Mouse (Mus musculus) MEL (cell line): ENCODE measurements around the gene Gm21973. TPM values are rescaled to one million over a fixed set of nuclear protein-coding genes. Genes with fewer than 3 reads are reported as not detected.

Experiments used
- DNase-seq: peaks from one replicate; pipeline ENCODE4 v3.0.0; 2011; ENCODE audit warnings: low read depth, low spot score
- H3K27ac ChIP-seq: 2 replicates; pipeline ENCODE4 v1.5.1; 2012; ENCODE audit warnings: low read depth, mild to moderate bottlenecking, control low read depth, low read length, moderate library complexity; ENCODE audit not compliant: control insufficient read depth
- H3K27me3 ChIP-seq, 2 experiments: fragments of 150-350 bp in 1 of 2; sonication (generic) in 1 of 2; 2 replicates each; pipeline ENCODE4 v1.6.1; 2012; ENCODE audit warnings: low read length in 2 of 2, mild to moderate bottlenecking in 2 of 2, improper control_type of control experiment in 1 of 2, moderate library complexity in 1 of 2; ENCODE audit not compliant: insufficient read depth in 2 of 2, control insufficient read depth in 1 of 2
- H3K36me3 ChIP-seq, 2 experiments: 2 replicates each; pipeline ENCODE4 v1.6.1; 2012 to 2014; ENCODE audit warnings: low read length in 2 of 2, improper control_type of control experiment in 1 of 2, inconsistent platforms in 1 of 2, mild to moderate bottlenecking in 1 of 2; ENCODE audit not compliant: insufficient read depth in 2 of 2, control insufficient read depth in 1 of 2
- H3K4me1 ChIP-seq, 2 experiments: fragments of 150-350 bp in 1 of 2; sonication (generic) in 1 of 2; 2 replicates each; pipeline ENCODE4 v1.6.1; 2012; ENCODE audit warnings: low read length in 2 of 2, improper control_type of control experiment in 1 of 2, mild to moderate bottlenecking in 1 of 2; ENCODE audit not compliant: insufficient read depth in 2 of 2, control insufficient read depth in 1 of 2
- H3K4me3 ChIP-seq, 2 experiments: fragments of 150-350 bp in 1 of 2; sonication (generic) in 1 of 2; 2 replicates each; pipeline ENCODE4 v1.5.1; 2012; ENCODE audit warnings: low read depth in 2 of 2, low read length in 2 of 2, mild to moderate bottlenecking in 2 of 2, moderate library complexity in 2 of 2, control low read depth in 1 of 2, improper control_type of control experiment in 1 of 2; ENCODE audit not compliant: control insufficient read depth in 1 of 2, insufficient read depth in 1 of 2
- H3K79me2 ChIP-seq: 2 replicates; pipeline ENCODE4 v1.6.1; 2012; ENCODE audit warnings: mild to moderate bottlenecking, low read length, moderate library complexity; ENCODE audit not compliant: control insufficient read depth, poor library complexity, insufficient read depth
- H3K9ac ChIP-seq: 2 replicates; pipeline ENCODE4 v1.6.1; 2012; ENCODE audit warnings: low read depth, mild to moderate bottlenecking, control low read depth, low read length, moderate library complexity; ENCODE audit not compliant: control insufficient read depth, poor library complexity, severe bottlenecking
- H3K9me3 ChIP-seq: fragments of 150-350 bp; sonication (generic); replicated peaks from 2 replicates; pipeline ENCODE4 v1.6.1; 2012; ENCODE audit warnings: mild to moderate bottlenecking, low read length, improper control_type of control experiment, moderate library complexity; ENCODE audit not compliant: insufficient read depth
- BHLHE40 ChIP-seq: IDR thresholded peaks from 2 replicates; pipeline ENCODE4 v1.6.1; 2012; ENCODE audit warnings: low read depth, mild to moderate bottlenecking, inconsistent platforms, low read length, improper control_type of control experiment, borderline replicate concordance
- CHD2 ChIP-seq: IDR thresholded peaks from 2 replicates; pipeline ENCODE4 v1.6.1; 2011; ENCODE audit warnings: low read length, improper control_type of control experiment
- CTCF ChIP-seq, 3 experiments: IDR thresholded peaks in 2 of 3; conservative IDR thresholded peaks in 1 of 3; 2 replicates each; pipeline ENCODE4 v1.5.1; 2011 to 2012; ENCODE audit warnings: low read length in 3 of 3, low read depth in 2 of 3, mild to moderate bottlenecking in 2 of 3, improper control_type of control experiment in 1 of 3, inconsistent platforms in 1 of 3, mixed read lengths in 1 of 3, moderate library complexity in 1 of 3; ENCODE audit not compliant: control insufficient read depth in 1 of 3, insufficient read depth in 1 of 3, poor library complexity in 1 of 3, severe bottlenecking in 1 of 3
- E2F4 ChIP-seq: IDR thresholded peaks from 2 replicates; pipeline ENCODE4 v1.6.1; 2011; ENCODE audit warnings: low read depth, low read length, improper control_type of control experiment, borderline replicate concordance
- ELF1 ChIP-seq: IDR thresholded peaks from 2 replicates; pipeline ENCODE4 v1.6.1; 2014; ENCODE audit warnings: low read depth, mild to moderate bottlenecking, inconsistent platforms, low read length, improper control_type of control experiment, moderate library complexity
- EP300 ChIP-seq, 2 experiments: IDR thresholded peaks; 2 replicates each; pipeline ENCODE4 v1.6.1; 2011; ENCODE audit warnings: improper control_type of control experiment in 2 of 2, low read length in 2 of 2, low read depth in 1 of 2, mild to moderate bottlenecking in 1 of 2
- HCFC1 ChIP-seq: IDR thresholded peaks from 2 replicates; pipeline ENCODE4 v1.6.1; 2012; ENCODE audit warnings: low read depth, mild to moderate bottlenecking, inconsistent platforms, low read length, improper control_type of control experiment, moderate library complexity
- KAT2A ChIP-seq: conservative IDR thresholded peaks from 2 replicates; pipeline ENCODE4 v1.6.1; 2012; ENCODE audit warnings: low read depth, low read length, improper control_type of control experiment, inconsistent platforms
- MAFK ChIP-seq: IDR thresholded peaks from 2 replicates; pipeline ENCODE4 v1.6.1; 2011; ENCODE audit warnings: low read depth, mild to moderate bottlenecking, low read length, improper control_type of control experiment, borderline replicate concordance
- MAX ChIP-seq: IDR thresholded peaks from 2 replicates; pipeline ENCODE4 v1.6.1; 2011; ENCODE audit warnings: low read length, improper control_type of control experiment
- MAZ ChIP-seq: IDR thresholded peaks from 2 replicates; pipeline ENCODE4 v1.6.1; 2012; ENCODE audit warnings: low read depth, mild to moderate bottlenecking, inconsistent platforms, low read length, improper control_type of control experiment
- NELFE ChIP-seq: IDR thresholded peaks from 2 replicates; pipeline ENCODE4 v1.6.1; 2011; ENCODE audit warnings: low read depth, low read length, improper control_type of control experiment
- POLR2AphosphoS2 ChIP-seq: IDR thresholded peaks from 2 replicates; pipeline ENCODE4 v1.6.1; 2011; ENCODE audit warnings: low read length, improper control_type of control experiment
- RAD21 ChIP-seq: IDR thresholded peaks from 2 replicates; pipeline ENCODE4 v1.6.1; 2011; ENCODE audit warnings: mild to moderate bottlenecking, low read depth, low read length, improper control_type of control experiment
- RCOR1 ChIP-seq: IDR thresholded peaks from 2 replicates; pipeline ENCODE4 v1.6.1; 2012; ENCODE audit warnings: low read depth, mild to moderate bottlenecking, inconsistent platforms, low read length, improper control_type of control experiment
- SIN3A ChIP-seq: IDR thresholded peaks from 2 replicates; pipeline ENCODE4 v1.6.1; 2012; ENCODE audit warnings: low read length, improper control_type of control experiment, inconsistent platforms
- SMC3 ChIP-seq: IDR thresholded peaks from 2 replicates; pipeline ENCODE4 v1.6.1; 2011; ENCODE audit warnings: low read depth, low read length, improper control_type of control experiment
- TCF12 ChIP-seq: IDR thresholded peaks from 2 replicates; pipeline ENCODE4 v1.6.1; 2014; ENCODE audit warnings: low read depth, mild to moderate bottlenecking, inconsistent platforms, low read length, improper control_type of control experiment, moderate library complexity
- UBTF ChIP-seq: IDR thresholded peaks from 2 replicates; pipeline ENCODE4 v1.6.1; 2012; ENCODE audit warnings: low read depth, mild to moderate bottlenecking, inconsistent platforms, low read length, improper control_type of control experiment, moderate library complexity, borderline replicate concordance; ENCODE audit not compliant: insufficient read depth
- USF2 ChIP-seq, 2 experiments: IDR thresholded peaks; 2 replicates each; pipeline ENCODE4 v1.6.1; 2011 to 2012; ENCODE audit warnings: improper control_type of control experiment in 2 of 2, low read length in 2 of 2, borderline replicate concordance in 1 of 2, inconsistent platforms in 1 of 2, low read depth in 1 of 2, mild to moderate bottlenecking in 1 of 2; ENCODE audit not compliant: insufficient read depth in 1 of 2
- ZC3H11A ChIP-seq: IDR thresholded peaks from 2 replicates; pipeline ENCODE4 v1.6.1; 2012; ENCODE audit warnings: low read depth, mild to moderate bottlenecking, inconsistent platforms, low read length, improper control_type of control experiment
- ZMIZ1 ChIP-seq: IDR thresholded peaks from 2 replicates; pipeline ENCODE4 v1.6.1; 2012; ENCODE audit warnings: low read depth, mild to moderate bottlenecking, inconsistent platforms, low read length, improper control_type of control experiment, moderate library complexity
- polyA plus RNA-seq, 2 experiments: library from polyadenylated mRNA; stranded (reverse) in 1 of 2; unstranded in 1 of 2; fragments of >175 nt in 1 of 2; fragments of >200 nt in 1 of 2; gene quantifications; 2 replicates each; pipeline versions ENCODE4 v1.2.1 to v1.2.4; 2012; ENCODE audit warnings: low replicate concordance in 2 of 2, low read depth in 1 of 2; ENCODE audit not compliant: insufficient read length in 2 of 2, insufficient read depth in 1 of 2, missing spikeins in 1 of 2
- total RNA-seq: library from RNA; depleted of rRNA; stranded (reverse); fragments of 300-350 nt; gene quantifications from 2 replicates; pipeline ENCODE4 v1.2.3, GENCODE M21; 2012

Gm21973 gene
- total and polyA plus RNA-seq, 3 experiments, result not detected

- peak; percentile 46 for DNase-seq
- TF ChIP-seq RAD21 (peak; percentile 71), SMC3 (peak; percentile 76), ZC3H11A (peak; percentile 50), CTCF (IDR thresholded peaks at IDR 0.05 in 2 of 3, conservative IDR thresholded peaks at IDR 0.05 in 1 of 3; ENCODE audit: control insufficient read depth in 1 of 3, insufficient read depth in 1 of 3, low read depth in 2 of 3, low read length in 3 of 3, poor library complexity in 1 of 3, severe bottlenecking in 1 of 3) (peak; percentile 40 to 66 (median 49); a peak in 5 of 6 replicates), ZMIZ1 (no peak)
- Histone ChIP-seq H3K27ac (no peak overlapping the region), H3K36me3 (no peaks in the 10 kb centered on the region), H3K27me3 (peaks cover 0 to 1% of the 10 kb centered on the region in 2 experiments; a peak in 1 of 4 replicates), H3K79me2 (no peaks in the 10 kb centered on the region), H3K9me3 (no peaks in the 10 kb centered on the region), H3K9ac (no peak overlapping the region), H3K4me1 (no peaks in the 10 kb centered on the region), H3K4me3 (no peak overlapping the region)
Observed at GRCm38 (mm10) chr15:10313522-10314455, 11.4 kb upstream of the Gm21973 start.

- TF ChIP-seq POLR2AphosphoS2 (no peak), NELFE (no peak), SMC3 (no peak), TCF12 (no peak), E2F4 (no peak), EP300 (IDR thresholded peaks at IDR 0.05; ENCODE audit: low read depth in 1 of 2, low read length in 2 of 2) (no peak), ELF1 (no peak), MAFK (no peak), MAX (no peak), USF2 (IDR thresholded peaks at IDR 0.05; ENCODE audit: borderline replicate concordance in 1 of 2, insufficient read depth in 1 of 2, low read depth in 1 of 2, low read length in 2 of 2) (no peak), RCOR1 (no peak), HCFC1 (no peak), CHD2 (no peak), UBTF (no peak), SIN3A (no peak), BHLHE40 (no peak), KAT2A (no peak), MAZ (no peak)
- H3K27me3 ChIP-seq, result peaks cover 0 to 2% of the 10 kb centered on the region in 2 experiments; a peak in 2 of 4 replicates
- no peak overlapping the region for H3K4me3 ChIP-seq
- no peaks in the 10 kb centered on the region for H3K9me3 ChIP-seq
- H3K36me3 ChIP-seq, result no peaks in the 10 kb centered on the region
- no peak for DNase-seq
- no peak overlapping the region for H3K27ac ChIP-seq
- no peaks in the 10 kb centered on the region for H3K4me1 ChIP-seq
- no peaks in the 10 kb centered on the region for H3K79me2 ChIP-seq
- H3K9ac ChIP-seq, result no peak overlapping the region
Observed at GRCm38 (mm10) chr15:10330626-10331025, 5.4 kb downstream of the Gm21973 start.
